Mouse (Mus musculus): ENCODE data around the gene Gm29110. TPM values are rescaled to one million over a fixed set of nuclear protein-coding genes. Genes with fewer than 3 reads are reported as not detected.

The Gm29110 gene
- not detected in 2 replicates for polyA plus RNA-seq (2015; fragmentation: Nextera tagmentation; extraction: Ambion mirVana)

DNA sequence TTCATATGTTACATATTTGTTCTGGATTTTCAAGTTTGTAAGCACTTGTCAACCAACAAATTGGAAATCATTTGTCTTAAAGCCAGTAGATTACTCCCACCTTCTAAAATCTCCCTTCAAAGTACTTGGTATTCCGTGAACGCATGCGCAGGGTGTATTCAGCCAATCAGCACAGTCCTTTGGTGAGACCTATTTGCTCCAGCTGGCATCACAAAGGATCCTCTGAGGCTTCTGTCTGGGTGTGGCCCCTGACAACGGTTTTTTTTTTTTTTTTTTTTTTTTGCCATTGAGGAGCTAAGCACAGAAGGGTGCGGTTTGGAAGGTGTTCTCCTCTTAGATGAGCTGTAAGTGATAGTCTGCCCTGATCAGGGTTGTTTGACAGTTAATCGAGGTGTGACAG is at the start of gene Gm29110:
Gene Gm29110, plus strand, starts transcription at position 301 of the 400 bp plus-strand sequence.

Other genes starting within 250 kb of the Gm29110 start
- gene Gm21913, start 153.4 kb downstream of the Gm29110 start, polyA plus RNA-seq (2015; fragmentation: Nextera tagmentation; extraction: Ambion mirVana), result not detected in 2 replicates

Measured in adrenal gland, postnatal 0 days (tissue).